Mouse (Mus musculus) inflammation-experienced regulatory T-cells (primary cell): ENCODE measurements around the gene Prss40. TPM values are rescaled to one million over a fixed set of nuclear protein-coding genes. Genes with fewer than 3 reads are reported as not detected.

Experiments used
- polyA plus RNA-seq, 2 experiments: library from polyadenylated mRNA; unstranded; fragments of 100-300 nt; shearing (Covaris generic); gene quantifications; one replicate each; pipeline ENCODE4 v1.2.1; 2017

The Prss40 gene
- under 1 TPM in 1 of 2 experiments, not detected in 1; 0.20 TPM for polyA plus RNA-seq

GRCm38 (mm10) chr1:34560843-34561242 is at the start of gene Prss40:
Gene Prss40, minus strand, starts transcription at chr1:34560943.

GRCm38 (mm10) chr1:34578851-34579781 is 18.4 kb upstream of the Prss40 start, which contains the start of gene Amer3:
Gene Amer3, plus strand, starts transcription at chr1:34579657.

GRCm38 (mm10) chr1:34535043-34535698 is 25.6 kb downstream of the Prss40 start, which contains the start of gene Cfc1:
Gene Cfc1, plus strand, starts transcription at chr1:34535648.

Other genes with a start within 250 kb of the Prss40 start
- 10 to 100 TPM; 51.3 to 59.2 TPM for gene Ccdc115, start 121.3 kb downstream of the Prss40 start, polyA plus RNA-seq
- gene Imp4, start 121.1 kb downstream of the Prss40 start, polyA plus RNA-seq: 100 to 1,000 TPM; 134 to 140 TPM
- gene Ptpn18, start 101.2 kb downstream of the Prss40 start, polyA plus RNA-seq: 100 to 1,000 TPM; 256 to 264 TPM
- gene Prss39, start 62.5 kb downstream of the Prss40 start, polyA plus RNA-seq: not detected
- gene Cfc1, start 25.3 kb downstream of the Prss40 start, polyA plus RNA-seq: not detected
- 1 to 10 TPM in 1 of 2 experiments, under 1 TPM in 1; 0.34 to 1.7 TPM for gene Amer3, start 18.7 kb upstream of the Prss40 start, polyA plus RNA-seq